Mouse (Mus musculus) adrenal gland, adult 2 months (tissue): ENCODE data around the gene Gm47996. TPM values are rescaled to one million over a fixed set of nuclear protein-coding genes. Genes with fewer than 3 reads are reported as not detected.
"Not testable (repeated sequence)": the region's sequence is repeated elsewhere in the genome, so short reads cannot be mapped to it uniquely, and the experiment has no call there.

Experiments used
- DNase-seq: peaks from one replicate; pipeline ENCODE4 v3.0.0; 2021
- polyA plus RNA-seq: library from polyadenylated mRNA; depleted of rRNA; stranded (reverse); fragments of >200 nt; gene quantifications from 2 replicates; pipeline ENCODE4 v1.2.3, GENCODE M21; 2012
- total RNA-seq, 2 experiments: library from RNA; stranded (reverse); gene quantifications; 2 replicates each; pipeline ENCODE4 v1.2.3; 2021

The Gm47996 gene
- total and polyA plus RNA-seq, 3 experiments: not detected

DNA sequence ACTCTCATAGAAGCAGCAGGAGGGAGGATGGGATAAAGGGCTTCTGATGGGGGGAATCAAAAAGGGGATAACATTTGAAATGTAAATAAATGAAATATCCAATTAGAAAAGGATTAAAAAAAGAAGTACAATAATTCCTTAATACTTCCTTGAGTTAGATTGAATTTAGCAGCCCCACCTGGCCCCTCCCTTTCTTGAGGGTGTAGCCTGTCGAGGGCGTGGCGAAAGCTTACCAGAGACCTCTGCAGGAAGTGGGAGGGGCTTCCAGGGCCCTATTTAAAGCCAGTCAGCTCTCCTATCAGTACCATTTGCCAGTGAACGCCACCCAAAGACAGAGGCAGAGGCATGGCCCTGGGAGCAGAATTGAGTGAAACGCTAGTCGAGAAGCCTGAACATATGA lies 6.1 kb upstream of the Gm47996 start, which contains the start of gene 3110040M04Rik:
TSS of gene 3110040M04Rik (plus strand) at position 304 of the 400 bp plus-strand sequence.
- DNase-seq: not testable (repeated sequence)

DNA sequence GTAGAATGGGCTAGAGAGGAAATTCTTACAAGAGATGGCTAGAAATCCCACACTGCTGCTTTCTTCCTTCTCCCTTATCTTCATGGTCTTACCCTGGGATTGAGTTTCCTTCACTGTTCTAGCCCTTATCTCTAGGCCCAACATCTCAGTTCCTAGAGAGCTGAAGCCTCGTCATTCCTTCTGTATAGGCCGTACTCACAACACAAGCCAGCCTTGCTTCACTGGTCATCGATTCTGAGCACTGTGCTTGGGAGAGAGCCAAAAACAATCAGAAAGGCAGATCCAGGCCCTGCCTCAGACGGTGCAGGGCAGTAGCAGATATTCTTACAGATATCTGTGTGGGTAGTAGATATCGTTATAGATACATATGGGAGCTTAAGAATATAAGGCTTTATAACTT lies 1.4 kb upstream of the Gm47996 start:
- not testable (repeated sequence) for DNase-seq

DNA sequence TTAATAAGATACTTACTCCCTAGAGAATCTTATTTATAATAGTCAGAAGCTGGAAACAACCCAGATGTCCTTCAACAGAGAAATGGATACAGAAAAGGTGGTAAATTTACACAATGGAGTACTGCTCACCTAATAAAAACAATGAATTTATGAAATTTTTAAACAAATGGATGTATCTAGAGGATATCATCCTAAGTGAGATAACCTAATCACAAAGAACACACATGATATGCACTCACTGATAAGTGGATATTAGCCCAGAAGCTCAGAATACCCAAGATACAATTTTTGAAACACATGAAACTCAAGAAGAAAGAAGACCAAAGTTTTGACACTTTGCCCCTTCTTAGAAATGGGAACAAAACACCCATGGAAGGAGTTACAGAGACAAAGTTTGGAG lies 987 bp upstream of the Gm47996 start:
- not testable (repeated sequence) for DNase-seq

DNA sequence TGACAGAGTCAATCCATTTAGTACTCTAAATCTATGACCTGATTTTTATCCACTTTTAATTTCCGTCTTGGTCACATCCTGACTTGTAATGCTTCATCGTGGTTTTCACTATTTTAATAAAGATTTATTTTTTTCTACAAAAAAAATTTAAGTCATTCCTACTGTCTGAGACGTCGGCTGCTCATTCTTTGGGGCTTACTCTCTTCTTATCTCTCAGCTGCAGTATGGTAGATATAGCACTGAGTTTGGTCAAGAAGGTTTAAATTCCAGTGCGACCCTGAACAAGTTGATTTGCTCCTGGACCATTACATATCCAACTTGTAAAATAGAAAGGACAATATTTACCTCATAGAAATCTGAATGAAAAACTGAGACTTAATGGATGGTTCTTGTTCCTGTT lies 1.7 kb downstream of the Gm47996 start:
- not testable (repeated sequence) for DNase-seq

DNA sequence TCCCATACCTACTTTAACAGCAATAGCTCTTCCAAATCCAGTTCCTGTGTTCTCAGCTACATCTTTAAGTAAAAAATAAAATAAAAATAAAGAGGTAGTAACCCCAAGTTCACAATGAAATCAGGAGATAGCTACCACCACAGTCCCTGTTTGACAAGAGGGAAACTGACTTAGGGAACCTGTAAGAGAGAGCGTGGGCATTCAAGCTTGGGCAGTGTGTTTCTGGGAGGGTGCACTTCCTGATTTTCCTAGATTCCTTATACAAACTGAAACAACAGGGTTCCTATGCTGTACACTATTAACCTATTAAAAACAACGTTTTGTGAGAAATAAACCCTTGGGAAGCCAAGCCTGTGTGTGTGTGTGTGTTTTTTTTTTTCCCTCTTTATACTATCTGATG lies 4.9 kb downstream of the Gm47996 start:
- DNase-seq: no peak

DNA sequence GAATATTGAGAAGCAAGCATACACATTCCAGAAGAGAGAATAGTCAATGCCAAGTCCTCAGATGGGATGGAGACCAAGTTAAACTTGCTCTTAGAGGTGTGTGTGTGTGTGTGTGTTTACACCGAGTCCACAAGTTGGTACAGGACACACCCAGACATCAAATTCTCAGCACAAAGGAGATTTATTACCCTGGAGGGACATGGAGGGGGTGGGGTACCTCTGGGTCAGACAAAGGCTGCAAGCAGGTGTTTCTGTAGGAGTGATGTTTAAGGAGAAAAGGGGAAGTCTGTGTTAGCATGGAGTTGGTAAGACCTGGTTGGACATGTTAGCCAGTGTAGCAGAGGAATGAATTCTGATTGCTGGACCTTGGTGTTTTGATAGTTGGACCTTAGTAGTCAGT lies 6.1 kb downstream of the Gm47996 start:
- no peak for DNase-seq

DNA sequence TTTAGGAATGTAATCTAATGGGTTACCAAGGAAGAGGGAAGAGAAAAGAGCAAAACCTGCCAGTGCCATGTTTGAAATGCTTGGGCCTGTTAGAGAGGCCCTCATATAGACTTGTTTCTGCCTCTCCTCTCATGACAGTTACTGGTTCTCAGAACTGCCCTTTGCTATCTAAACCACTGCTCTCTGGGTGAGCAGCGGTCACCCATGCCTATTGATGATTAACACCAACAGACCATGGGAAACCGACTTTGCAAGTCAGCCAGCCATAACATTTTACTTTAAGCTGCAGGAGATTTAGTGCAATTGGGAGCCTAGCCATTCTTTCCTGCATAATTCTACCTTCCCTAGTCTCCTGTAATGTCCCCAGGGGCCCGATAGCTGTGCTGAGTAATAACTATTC lies 6.5 kb downstream of the Gm47996 start:
- no peak for DNase-seq

DNA sequence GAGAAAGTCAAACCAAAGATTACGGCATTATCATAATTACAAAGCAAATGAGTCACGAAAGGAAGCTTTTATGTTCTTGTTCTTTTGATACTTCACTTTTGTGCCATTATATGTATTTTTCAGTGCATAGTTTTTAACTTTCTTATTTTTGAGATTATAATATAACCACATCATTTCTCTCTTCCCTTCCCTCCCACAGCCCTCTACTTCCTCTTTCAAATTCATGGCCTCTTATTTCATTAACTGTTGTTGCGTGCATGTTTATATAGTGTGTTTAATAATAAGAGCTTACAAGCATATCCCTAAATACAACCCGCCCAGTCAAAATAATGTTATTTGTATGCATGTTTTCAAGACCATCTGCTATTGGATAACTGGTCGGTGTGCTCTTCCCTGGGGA lies 9.1 kb downstream of the Gm47996 start:
- DNase-seq: no peak

DNA sequence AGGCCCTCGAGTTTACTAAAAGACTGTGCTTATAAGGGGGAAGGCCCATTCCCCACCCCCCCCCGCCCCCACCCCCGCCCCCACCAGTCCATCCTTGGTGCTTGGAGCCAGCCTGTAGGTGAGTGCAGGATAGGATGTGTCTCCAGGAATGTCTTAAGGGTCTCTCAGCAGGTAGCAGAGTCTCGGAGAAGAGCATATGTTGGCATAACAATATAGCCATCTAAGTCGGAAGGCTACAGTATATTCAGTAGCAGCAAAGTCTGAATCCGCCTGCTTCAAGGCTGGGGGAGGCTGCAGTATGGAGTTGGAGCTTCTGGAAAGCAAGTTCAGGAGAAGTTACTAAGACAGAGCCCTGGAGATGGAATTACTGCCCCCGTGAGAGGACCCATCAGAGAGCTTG lies 10.2 kb downstream of the Gm47996 start:
- DNase-seq: no peak

DNA sequence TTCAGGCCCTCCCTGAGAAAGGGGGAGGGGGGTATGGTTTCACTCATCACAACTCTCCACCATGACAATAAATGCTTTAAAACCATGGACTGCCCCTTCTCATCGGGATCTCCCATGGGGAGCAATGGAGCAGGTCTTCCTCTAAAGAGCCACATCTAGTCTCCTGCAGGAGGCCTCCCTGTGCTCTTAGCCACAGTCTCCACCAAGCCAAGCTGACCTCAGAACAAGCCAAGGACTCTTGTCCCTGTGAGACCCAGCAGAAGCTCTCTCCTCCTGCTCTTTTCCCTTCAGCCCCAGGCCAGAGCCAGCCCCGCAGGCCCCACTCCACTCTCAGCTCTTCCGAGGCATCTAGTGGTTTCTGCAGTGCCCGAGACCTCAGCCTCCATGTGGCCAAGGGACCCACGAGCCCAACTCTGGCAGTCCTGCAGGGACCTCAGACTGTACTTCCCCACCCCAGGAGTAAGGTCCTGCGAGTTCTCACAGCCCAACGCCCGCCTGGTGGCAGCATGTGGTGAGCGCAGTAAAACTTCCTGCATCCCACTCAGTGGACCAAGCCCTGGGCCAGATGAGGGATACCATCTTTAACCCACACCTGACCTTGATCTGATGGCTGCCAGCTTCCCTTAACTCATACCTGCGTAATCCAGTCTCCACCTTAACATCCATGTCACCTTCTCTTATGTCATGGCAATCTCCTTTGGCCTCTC lies 12.8 kb downstream of the Gm47996 start:
- no peak for DNase-seq

DNA sequence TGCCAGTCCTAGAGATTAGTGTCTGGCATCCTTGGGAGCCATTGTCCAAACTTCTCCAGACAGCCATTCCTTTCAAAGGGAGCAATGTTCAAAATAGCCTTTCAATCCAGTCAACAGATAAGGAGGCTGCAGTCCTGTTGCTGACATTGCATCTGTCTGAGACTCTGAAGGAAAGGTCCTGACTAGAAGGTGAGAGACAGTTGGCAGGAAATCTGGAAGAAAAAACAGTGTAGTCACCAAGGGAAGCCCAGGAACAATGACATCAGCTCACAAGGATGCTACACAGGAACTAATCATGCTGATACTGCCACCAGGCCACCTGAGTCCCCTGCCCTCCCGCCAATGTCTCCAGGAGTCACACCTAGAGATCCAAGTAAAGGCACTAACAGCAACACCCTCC lies 13.4 kb downstream of the Gm47996 start:
- DNase-seq: no peak

DNA sequence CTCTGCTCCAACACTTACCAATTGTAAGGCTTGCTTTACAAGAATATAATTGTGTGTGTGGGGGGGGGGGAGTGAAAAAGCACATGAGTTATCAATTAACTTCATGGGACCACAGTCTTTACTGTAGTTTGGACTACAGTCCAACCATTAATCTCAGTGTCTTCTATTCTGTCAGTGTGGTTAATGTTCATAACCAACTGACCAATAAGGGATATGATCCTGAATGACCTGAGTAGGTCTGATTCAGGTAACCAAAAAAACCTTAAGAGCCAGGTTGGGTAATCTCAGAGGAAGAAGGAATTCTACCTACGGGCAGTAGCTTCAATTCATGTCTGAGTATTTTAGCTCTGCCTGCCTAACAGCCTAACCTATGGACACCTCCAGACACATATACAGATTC lies 14.6 kb downstream of the Gm47996 start:
- no peak for DNase-seq

DNA sequence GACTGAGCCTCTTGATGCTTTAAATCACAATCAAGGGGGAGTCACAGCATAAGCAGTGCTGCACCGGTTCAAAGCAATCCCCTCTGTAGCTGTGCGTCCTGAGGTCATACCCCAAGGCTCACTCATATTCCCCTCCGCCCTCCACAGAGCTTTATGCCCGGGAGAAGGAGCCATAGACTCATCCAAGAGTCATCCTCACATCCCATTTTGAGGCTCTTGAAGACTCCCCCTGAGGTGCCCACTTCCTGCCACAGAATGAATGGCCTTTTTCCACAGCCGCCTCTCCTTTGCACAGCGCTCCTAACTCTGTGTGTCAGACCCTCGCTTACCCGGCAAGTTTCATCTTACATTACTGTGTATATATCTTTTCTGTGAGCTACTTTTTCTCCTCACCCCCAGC lies 17.6 kb downstream of the Gm47996 start:
- no peak for DNase-seq

DNA sequence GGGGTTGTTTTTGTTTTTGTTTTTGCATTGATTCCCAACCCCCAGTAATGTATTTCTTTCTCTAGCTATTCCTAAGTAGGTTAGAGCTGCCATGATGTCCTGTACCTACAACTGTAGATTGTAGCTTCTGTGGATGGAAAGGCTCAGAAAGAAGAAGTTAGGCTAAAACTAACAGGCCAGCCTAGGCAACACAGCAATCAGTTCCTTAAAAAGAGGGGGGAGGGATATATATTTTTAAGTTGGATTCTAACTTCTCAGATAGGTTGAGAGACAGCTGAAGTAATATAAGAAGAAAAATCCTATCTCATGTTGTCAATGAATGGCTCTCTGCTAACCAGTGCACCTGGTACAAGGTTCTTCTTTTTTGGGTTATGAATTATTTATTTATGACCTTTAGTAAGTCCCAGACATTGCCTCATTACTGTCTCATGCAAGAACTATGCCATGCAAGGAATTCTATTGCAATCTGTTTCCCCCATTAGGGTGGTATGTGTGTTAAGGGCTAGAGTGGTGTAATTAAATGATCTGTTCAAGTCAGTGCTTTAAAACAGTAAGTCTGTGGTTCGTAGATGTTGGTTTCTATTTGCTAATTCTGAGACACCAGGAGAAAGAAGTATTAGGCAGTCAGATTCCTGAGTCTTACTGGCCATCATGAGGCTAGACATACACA lies 18.5 kb downstream of the Gm47996 start:
- no peak for DNase-seq

DNA sequence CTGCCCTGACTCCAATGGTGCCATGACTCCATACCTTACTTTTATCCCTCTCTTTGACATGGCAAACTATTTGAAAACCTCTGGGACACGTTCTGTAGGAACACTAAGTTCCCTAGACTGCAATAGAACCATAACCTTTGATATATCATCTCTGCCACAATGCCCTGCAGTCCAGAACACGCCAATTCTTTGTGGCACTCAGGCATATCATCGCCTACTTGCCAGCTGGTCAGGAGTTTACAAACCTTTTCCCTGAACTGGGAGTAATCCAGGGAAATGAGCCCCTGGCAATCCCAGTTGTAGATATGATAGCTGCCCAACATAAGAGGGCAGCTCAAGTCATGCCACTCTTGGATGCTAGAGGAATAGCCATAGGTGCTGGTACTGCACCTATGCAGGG lies 22.4 kb downstream of the Gm47996 start:
- no peak for DNase-seq

DNA sequence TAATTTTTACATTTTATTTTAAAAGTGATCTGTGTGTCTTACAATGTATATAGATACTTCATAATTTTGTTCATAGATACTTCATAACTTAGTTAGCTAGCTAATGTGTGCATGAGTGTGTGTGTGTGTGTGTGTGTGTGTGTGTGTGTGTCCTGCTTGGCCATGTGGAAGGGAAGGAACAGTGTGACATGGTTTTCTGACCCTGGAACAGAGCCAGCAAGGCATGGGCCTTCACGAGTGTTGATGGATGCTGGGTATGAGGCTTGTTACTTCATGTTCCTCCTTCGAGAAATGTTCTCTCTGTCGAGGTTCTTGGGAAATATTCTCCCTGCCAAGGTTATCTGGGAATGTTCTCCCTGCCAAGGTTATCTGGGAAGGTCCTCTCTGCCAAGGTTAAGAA lies 23.8 kb downstream of the Gm47996 start:
- no peak for DNase-seq

DNA sequence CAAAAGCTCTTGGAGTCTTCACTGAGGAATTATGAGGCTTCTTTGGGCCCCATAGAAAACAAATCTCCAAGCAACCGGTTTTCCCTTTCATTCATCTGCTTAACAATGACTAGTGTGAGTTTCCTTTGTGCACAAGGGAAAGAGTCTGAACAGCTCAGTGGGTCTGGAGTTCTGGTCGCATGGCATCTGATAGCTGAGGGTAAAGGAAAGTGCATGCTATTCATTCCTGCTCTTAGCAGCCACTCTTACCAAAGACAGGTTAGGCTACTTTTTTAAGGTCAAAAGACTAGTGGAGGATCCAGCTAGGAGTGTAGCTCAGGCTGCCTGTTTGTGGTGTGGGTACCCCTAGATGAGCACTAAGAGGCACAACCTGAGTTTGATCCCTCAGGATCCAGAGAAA lies 25.6 kb downstream of the Gm47996 start:
- DNase-seq: no peak

DNA sequence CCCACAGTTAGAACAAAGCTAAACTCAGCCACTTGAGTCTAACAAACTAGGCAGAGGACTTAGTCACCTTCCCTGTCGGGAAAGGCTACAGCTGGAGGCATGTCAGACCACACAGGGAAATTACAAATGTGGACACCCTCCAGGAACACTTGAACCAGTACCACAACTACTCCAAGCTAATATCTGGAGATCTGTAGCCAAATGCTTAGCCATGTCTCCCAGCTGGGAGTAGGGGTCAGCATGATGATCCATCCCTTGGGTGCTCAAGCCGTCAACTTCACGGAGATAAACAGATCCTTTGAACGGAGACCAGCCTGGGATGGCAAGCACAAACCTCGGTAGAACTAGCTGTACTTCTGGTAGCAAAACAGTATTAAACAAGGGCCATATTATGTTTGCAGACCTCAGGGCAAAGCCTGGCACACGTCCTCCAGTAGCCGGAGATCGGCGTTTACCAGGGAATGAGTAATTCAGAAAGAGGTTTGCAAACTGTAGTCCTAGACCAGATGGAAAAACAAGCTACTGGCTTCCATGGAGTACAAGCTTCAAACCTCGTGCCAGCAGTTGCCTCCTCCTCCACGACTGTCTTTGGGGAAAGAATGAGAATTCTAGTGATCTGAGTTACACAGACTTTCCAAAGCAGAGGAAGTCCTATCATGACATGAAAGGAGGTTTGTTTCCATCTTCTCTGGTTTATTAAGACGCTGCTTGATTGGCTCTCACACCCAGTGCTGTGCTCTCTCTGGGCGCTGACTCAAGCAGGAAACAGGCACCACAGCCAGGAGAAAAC lies 26.4 kb downstream of the Gm47996 start:
- peak; percentile 18 for DNase-seq

DNA sequence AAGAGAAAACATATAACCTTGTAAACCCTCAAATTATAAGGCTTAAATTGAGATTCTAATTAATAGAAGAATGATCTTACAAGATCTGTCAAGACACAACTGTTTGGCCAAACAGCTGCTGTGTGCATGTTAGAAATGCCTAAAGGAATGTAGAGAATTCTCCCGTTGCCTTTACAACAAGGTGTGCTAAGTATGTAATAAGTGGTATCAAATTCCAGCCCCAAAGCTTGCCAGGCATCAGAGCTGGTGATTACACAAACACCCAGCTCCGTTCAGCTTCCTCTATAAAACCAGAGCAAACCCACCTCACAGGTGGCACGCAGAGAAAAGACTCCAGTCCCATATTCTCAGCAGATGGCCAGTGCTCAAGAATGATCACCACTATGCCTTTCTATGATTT lies 27.8 kb downstream of the Gm47996 start:
- DNase-seq: no peak

DNA sequence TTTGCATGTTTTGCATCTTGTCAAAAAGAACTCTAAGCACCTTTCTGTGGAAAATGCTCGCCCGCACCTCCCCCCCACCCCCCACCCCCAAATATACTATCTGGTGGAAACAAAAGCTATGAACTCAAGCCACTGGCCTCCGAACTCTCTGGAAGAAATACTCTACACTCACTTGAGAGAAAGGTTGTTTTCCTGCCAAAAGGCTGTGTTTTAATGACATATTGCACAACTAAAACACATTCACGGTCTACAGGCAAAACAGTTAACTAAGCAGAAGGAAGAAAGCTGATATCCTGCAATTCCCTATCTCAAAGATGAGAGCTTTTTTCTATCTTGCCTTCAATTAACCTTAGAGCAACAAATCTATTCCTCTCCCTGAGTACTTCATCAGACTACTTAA lies 33.4 kb downstream of the Gm47996 start:
- DNase-seq: no peak

DNA sequence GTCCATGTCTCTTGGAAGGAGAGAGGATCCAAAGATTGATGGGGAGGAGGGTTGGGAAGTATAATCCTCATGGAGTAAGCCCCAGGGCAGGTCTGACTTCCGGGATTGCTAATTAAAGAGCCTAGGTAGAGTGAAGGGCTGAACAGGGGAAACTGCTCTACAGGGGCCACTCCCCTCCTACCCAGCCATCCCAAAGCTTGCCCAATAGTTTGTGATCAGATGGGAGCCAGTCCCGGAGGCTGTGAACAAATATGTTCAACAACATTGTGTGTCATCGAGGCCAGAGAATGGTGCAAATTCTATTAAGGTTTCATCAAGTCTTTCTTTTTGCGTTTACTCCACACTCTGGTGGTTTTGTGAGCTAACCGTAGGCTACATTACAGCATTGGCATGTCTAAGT lies 34.1 kb downstream of the Gm47996 start:
- DNase-seq: no peak

DNA sequence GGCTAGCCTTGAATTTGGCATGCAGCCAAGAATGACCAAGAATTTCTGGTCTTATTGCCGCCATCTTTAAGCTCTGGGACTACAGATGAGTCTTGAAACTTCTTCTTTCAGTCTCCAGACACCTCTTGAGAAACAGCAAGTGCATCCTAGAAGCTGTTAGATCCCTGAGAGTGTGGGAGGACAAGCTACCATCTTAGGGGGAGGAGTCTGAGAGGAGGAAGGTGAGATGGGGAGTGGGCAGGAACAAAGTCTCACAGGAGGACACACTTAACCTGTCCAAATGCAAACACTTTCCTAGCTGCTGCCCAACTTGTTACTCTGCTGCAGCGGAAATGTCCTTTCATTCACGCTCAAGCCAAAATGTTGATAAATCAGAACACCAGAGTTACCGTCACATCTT lies 34.8 kb downstream of the Gm47996 start:
- no peak for DNase-seq

DNA sequence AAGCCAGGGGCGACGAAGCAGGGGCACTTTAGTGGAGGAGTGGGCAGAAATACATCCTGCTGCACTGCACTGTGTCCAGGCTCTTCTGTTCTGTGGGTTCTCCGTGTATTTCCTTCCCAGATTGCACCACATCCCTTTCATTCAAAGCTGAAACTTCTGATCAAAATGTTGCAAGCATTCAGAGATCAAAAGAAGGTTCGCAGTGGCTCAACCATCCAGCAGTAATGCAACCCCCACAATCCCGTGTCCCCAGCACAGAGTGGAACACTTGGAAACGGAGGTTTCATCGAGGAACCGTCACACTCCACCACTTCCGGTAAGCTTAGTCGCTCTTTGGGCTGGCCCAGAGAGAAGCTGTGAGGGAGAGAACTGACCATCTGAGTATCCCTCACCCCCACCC lies 35.2 kb downstream of the Gm47996 start:
- no peak for DNase-seq
